Mouse (Mus musculus) stomach, embryonic 16.5 days (tissue): Measurements from ENCODE around the gene Klhl32. TPM values are rescaled to one million over a fixed set of nuclear protein-coding genes. Genes with fewer than 3 reads are reported as not detected.
"Not testable (repeated sequence)": the region's sequence is repeated elsewhere in the genome, so short reads cannot be mapped to it uniquely, and the experiment has no call there.

Source experiments
- ATAC-seq: fragments of 200-750 bp; cut with Nextera tagmentation; 2 replicates; pipeline ENCODE4 v1.8.0; 2017; ENCODE audit warnings: moderate number of reproducible peaks, moderate TSS enrichment; ENCODE audit not compliant: insufficient read depth, low FRiP score
- H3K27ac ChIP-seq: fragments of 300-500 bp; sonication (generic); 2 replicates; pipeline ENCODE4 v1.5.1; 2014; ENCODE audit warnings: low read length
- H3K27me3 ChIP-seq: fragments of 300-500 bp; sonication (generic); 2 replicates; pipeline ENCODE4 v1.6.1; 2014; ENCODE audit warnings: low read length, control low read depth, mixed read lengths; ENCODE audit not compliant: control insufficient read depth, insufficient read depth
- H3K36me3 ChIP-seq: fragments of 300-500 bp; sonication (generic); 2 replicates; pipeline ENCODE4 v1.6.1; 2014; ENCODE audit warnings: low read length; ENCODE audit not compliant: control insufficient read depth, insufficient read depth
- H3K4me1 ChIP-seq: fragments of 300-500 bp; sonication (generic); 2 replicates; pipeline ENCODE4 v1.6.1; 2014; ENCODE audit warnings: low read length, control low read depth, mixed read lengths; ENCODE audit not compliant: control insufficient read depth, insufficient read depth
- H3K4me2 ChIP-seq: fragments of 300-500 bp; sonication (generic); 2 replicates; pipeline ENCODE4 v1.6.1; 2014; ENCODE audit warnings: low read depth, low read length, mixed read lengths
- H3K4me3 ChIP-seq: fragments of 300-500 bp; sonication (generic); replicated peaks from 2 replicates; pipeline ENCODE4 v1.5.1; 2014; ENCODE audit warnings: mild to moderate bottlenecking, low read length
- H3K9ac ChIP-seq: fragments of 300-500 bp; sonication (generic); 2 replicates; pipeline ENCODE4 v1.6.1; 2014; ENCODE audit warnings: low read length
- H3K9me3 ChIP-seq: fragments of 300-500 bp; sonication (generic); replicated peaks from 2 replicates; pipeline ENCODE4 v1.6.1; 2016; ENCODE audit warnings: low read length, control low read depth; ENCODE audit not compliant: control insufficient read depth
- WGBS: fragments of 180-500 bp; shearing (Covaris S2); extraction: QIAGEN DNeasy Blood & Tissue Kit; methylation state at CpG from one replicate; pipeline ENCODE4 v1.1.7; 2014; 5-methylcytosine and 5-hydroxymethylcytosine counted together
- polyA plus RNA-seq: library from polyadenylated mRNA; unstranded; fragments of >200 nt; fragmentation: Nextera tagmentation; extraction: Ambion mirVana; gene quantifications from 2 replicates; pipeline ENCODE4 v1.2.1, GENCODE M21; 2015

The Klhl32 gene
- polyA plus RNA-seq, 1 experiment from 2014 or later: 3.8 TPM

- ATAC-seq, H3K4me1 ChIP-seq, H3K4me2 ChIP-seq, H3K9ac ChIP-seq, H3K9me3 ChIP-seq, H3K27me3 ChIP-seq, H3K27ac ChIP-seq, H3K4me3 ChIP-seq, H3K36me3 ChIP-seq: not testable (repeated sequence)
- 44% methylated on average over 2 of the region's 2 CpGs for WGBS
These were observed 38.5 kb upstream of the Klhl32 start for GRCm38 (mm10) chr4:24889386-24889785.

GRCm38 (mm10) chr4:24869230-24869629, 18.3 kb upstream of the Klhl32 start:
- H3K9me3 ChIP-seq: no peaks in the 10 kb centered on the region
- no peak overlapping the region for H3K4me3 ChIP-seq
- H3K27me3 ChIP-seq: no peaks in the 10 kb centered on the region
- no peak for ATAC-seq
- H3K4me1 ChIP-seq: no peaks in the 10 kb centered on the region
- no peak overlapping the region for H3K4me2 ChIP-seq
- H3K9ac ChIP-seq: no peak overlapping the region
- no peak overlapping the region for H3K27ac ChIP-seq
- 42% methylated on average over 4 of the region's 4 CpGs for WGBS
- no peaks in the 10 kb centered on the region for H3K36me3 ChIP-seq

- WGBS: 40% methylated on average over 6 of the region's 6 CpGs
- no peak overlapping the region for H3K4me2 ChIP-seq
- no peak overlapping the region for H3K27ac ChIP-seq
- H3K4me3 ChIP-seq: no peak overlapping the region
- no peak overlapping the region for H3K9ac ChIP-seq
- no peaks in the 10 kb centered on the region for H3K27me3 ChIP-seq
- ATAC-seq: no peak
- H3K4me1 ChIP-seq: no peaks in the 10 kb centered on the region
- H3K9me3 ChIP-seq: no peaks in the 10 kb centered on the region
- no peaks in the 10 kb centered on the region for H3K36me3 ChIP-seq
These were observed 14.8 kb upstream of the Klhl32 start for GRCm38 (mm10) chr4:24865691-24866090.

- no peak for ATAC-seq
- peaks cover 2% of the 10 kb centered on the region; the same call in 1 of the 2 replicates for H3K4me1 ChIP-seq
- no peak overlapping the region for H3K4me3 ChIP-seq
- no peaks in the 10 kb centered on the region for H3K36me3 ChIP-seq
- no peak overlapping the region for H3K4me2 ChIP-seq
- 85% methylated on average over 2 of the region's 2 CpGs for WGBS
- no peaks in the 10 kb centered on the region for H3K27me3 ChIP-seq
- H3K9ac ChIP-seq: no peak overlapping the region
- no peak overlapping the region for H3K27ac ChIP-seq
- no peaks in the 10 kb centered on the region for H3K9me3 ChIP-seq
These were observed 3.5 kb downstream of the Klhl32 start for GRCm38 (mm10) chr4:24847406-24847805.

- no peak for ATAC-seq
- no peaks in the 10 kb centered on the region for H3K9me3 ChIP-seq
- 91% methylated on average over 5 of the region's 5 CpGs for WGBS
- H3K27ac ChIP-seq: no peak overlapping the region
- peaks cover 2% of the 10 kb centered on the region; the same call in 1 of the 2 replicates for H3K4me1 ChIP-seq
- H3K4me3 ChIP-seq: no peak overlapping the region
- H3K9ac ChIP-seq: no peak overlapping the region
- H3K4me2 ChIP-seq: no peak overlapping the region
- no peaks in the 10 kb centered on the region for H3K27me3 ChIP-seq
- no peaks in the 10 kb centered on the region for H3K36me3 ChIP-seq
These were observed 5.4 kb downstream of the Klhl32 start for GRCm38 (mm10) chr4:24845546-24845945.

GRCm38 (mm10) chr4:24838567-24838966, 12.4 kb downstream of the Klhl32 start:
- Histone ChIP-seq H3K36me3 (no peaks in the 10 kb centered on the region), H3K9me3 (no peaks in the 10 kb centered on the region), H3K27me3 (no peaks in the 10 kb centered on the region), H3K9ac (no peak overlapping the region), H3K4me2 (no peak overlapping the region), H3K4me1 (no peaks in the 10 kb centered on the region), H3K4me3 (no peak overlapping the region), H3K27ac (no peak overlapping the region)
- WGBS: 77% methylated on average over 6 of the region's 6 CpGs
- no peak for ATAC-seq

- no peak overlapping the region for H3K9ac ChIP-seq
- no peaks in the 10 kb centered on the region for H3K27me3 ChIP-seq
- H3K4me3 ChIP-seq: no peak overlapping the region
- H3K4me2 ChIP-seq: no peak overlapping the region
- H3K36me3 ChIP-seq: no peaks in the 10 kb centered on the region
- ATAC-seq: no peak
- H3K27ac ChIP-seq: no peak overlapping the region
- H3K9me3 ChIP-seq: no peaks in the 10 kb centered on the region
- 43% methylated on average over 7 of the region's 7 CpGs for WGBS
- no peaks in the 10 kb centered on the region for H3K4me1 ChIP-seq
These were observed 15.4 kb downstream of the Klhl32 start for GRCm38 (mm10) chr4:24835555-24835954.

- Histone ChIP-seq H3K27me3 (no peaks in the 10 kb centered on the region), H3K4me2 (no peak overlapping the region), H3K36me3 (no peaks in the 10 kb centered on the region), H3K9ac (no peak overlapping the region), H3K9me3 (no peaks in the 10 kb centered on the region), H3K4me1 (no peaks in the 10 kb centered on the region), H3K27ac (no peak overlapping the region), H3K4me3 (no peak overlapping the region)
- no peak for ATAC-seq
- WGBS: 85% methylated on average over 1 of the region's 1 CpGs
These were observed 42.6 kb downstream of the Klhl32 start for GRCm38 (mm10) chr4:24808316-24808715.

GRCm38 (mm10) chr4:24801881-24802280, 49.0 kb downstream of the Klhl32 start:
- Histone ChIP-seq H3K36me3 (no peaks in the 10 kb centered on the region), H3K4me2 (no peak overlapping the region), H3K9ac (no peak overlapping the region), H3K4me3 (no peak overlapping the region), H3K27me3 (no peaks in the 10 kb centered on the region), H3K27ac (no peak overlapping the region), H3K9me3 (no peaks in the 10 kb centered on the region), H3K4me1 (no peaks in the 10 kb centered on the region)
- no peak for ATAC-seq
- 58% methylated on average over 1 of the region's 1 CpGs for WGBS

- Histone ChIP-seq H3K9ac (no peak overlapping the region), H3K9me3 (no peaks in the 10 kb centered on the region), H3K4me2 (no peak overlapping the region), H3K36me3 (no peaks in the 10 kb centered on the region), H3K4me3 (no peak overlapping the region), H3K27me3 (no peaks in the 10 kb centered on the region), H3K4me1 (no peaks in the 10 kb centered on the region), H3K27ac (no peak overlapping the region)
- ATAC-seq: no peak
- 54% methylated on average over 2 of the region's 2 CpGs for WGBS
These were observed 49.6 kb downstream of the Klhl32 start for GRCm38 (mm10) chr4:24801343-24801742.
